Mouse (Mus musculus): ENCODE data around the gene Gtf2h5. TPM values are rescaled to one million over a fixed set of nuclear protein-coding genes. Genes with fewer than 3 reads are reported as not detected.
A peak's percentile ranks its signal among the peaks of the same experiment; 100 is the strongest.

The Gtf2h5 gene
- polyA plus RNA-seq, 1 experiment from 2014 or later: 150 TPM

DNA sequence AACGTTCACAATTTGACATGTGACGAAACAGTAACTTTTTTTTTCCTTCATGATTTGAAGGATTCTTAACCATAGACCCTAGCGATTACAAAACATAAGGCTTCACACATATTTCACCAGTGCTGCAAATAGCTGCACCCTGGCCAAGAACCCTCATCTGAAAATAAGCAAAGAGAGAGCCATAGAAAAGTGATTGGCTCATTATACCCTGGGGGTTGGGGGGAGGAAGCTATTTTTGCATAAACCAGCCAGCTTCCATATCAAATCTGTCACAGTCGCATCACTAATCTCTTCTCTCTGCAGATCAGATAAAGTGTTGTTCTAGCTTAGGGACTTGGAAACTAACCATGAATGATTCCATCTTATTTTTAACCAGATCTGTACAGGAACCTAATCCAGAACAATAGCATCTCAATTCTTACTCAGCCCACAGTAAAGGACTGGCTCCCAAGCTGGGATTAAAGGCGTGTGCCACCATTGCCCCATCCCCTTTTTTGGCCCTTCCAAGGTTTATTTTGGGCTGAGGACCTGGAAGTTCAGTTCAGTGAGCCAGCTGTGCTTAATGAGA is 3.8 kb downstream of the Gtf2h5 start:
- Histone ChIP-seq H3K4me1 (peaks cover 5% of the 10 kb centered on the region; the same call in 1 of the 2 replicates), H3K27me3 (ENCODE audit: insufficient read depth, poor library complexity, severe bottlenecking) (no peaks in the 10 kb centered on the region), H3K9me3 (no peaks in the 10 kb centered on the region), H3K36me3 (peaks cover 47% of the 10 kb centered on the region), H3K4me3 (no peak overlapping the region), H3K27ac (no peak overlapping the region)
- DNase-seq (ENCODE audit: low spot score): no peak
- WGBS: 84% methylated on average over 5 of the region's 5 CpGs

DNA sequence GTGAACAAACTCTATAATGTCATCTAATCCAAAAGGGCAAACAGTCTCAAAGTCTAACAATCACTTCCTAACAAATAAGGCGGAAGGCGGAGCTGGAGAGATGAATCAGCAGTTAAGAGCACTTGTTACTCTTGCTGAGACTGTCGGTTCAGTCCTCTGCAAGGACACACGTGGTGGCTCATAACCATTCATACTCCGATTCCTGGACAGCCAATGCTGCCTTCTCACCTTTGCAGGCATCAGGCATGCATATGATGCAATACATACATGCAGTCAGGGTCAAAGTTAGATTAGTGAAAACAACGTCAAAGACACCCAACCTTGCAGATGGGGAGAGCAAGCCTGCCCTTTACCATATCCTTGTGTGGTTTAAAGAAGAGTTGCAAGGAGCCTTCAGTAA is 12.0 kb downstream of the Gtf2h5 start:
- Histone ChIP-seq H3K36me3 (peaks cover 19% of the 10 kb centered on the region), H3K4me3 (no peak overlapping the region), H3K4me1 (no peaks in the 10 kb centered on the region), H3K27ac (no peak overlapping the region), H3K9me3 (no peaks in the 10 kb centered on the region), H3K27me3 (ENCODE audit: insufficient read depth, poor library complexity, severe bottlenecking) (no peaks in the 10 kb centered on the region)
- no peak for DNase-seq (ENCODE audit: low spot score)
- WGBS: 86% methylated on average over 6 of the region's 6 CpGs

DNA sequence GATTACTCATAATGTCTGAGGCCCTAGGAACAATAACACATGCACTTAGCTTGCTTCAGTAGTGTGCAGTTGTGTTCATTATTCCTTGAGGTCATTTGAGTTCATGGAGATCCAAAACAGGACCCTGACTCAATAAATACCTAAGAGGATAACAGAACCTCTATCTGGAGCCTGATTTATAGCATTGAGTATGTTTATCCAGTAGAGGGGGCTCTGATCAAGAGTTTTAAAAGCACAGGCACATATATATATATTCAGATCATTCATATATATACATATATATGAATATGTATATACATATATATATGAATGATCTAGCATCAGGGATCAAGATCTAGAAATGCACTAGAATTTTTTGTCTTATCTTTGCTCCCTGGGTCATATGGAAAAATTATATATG is 16.0 kb downstream of the Gtf2h5 start:
- H3K27ac ChIP-seq: no peak overlapping the region
- no peaks in the 10 kb centered on the region for H3K27me3 ChIP-seq (ENCODE audit: insufficient read depth, poor library complexity, severe bottlenecking)
- H3K4me3 ChIP-seq: no peak overlapping the region
- H3K9me3 ChIP-seq: no peaks in the 10 kb centered on the region
- no peaks in the 10 kb centered on the region for H3K4me1 ChIP-seq
- H3K36me3 ChIP-seq: 0 out of 2 replicates have a peak, but pooled peaks cover 4% of the 10 kb centered on the region
- no peak for DNase-seq (ENCODE audit: low spot score)

DNA sequence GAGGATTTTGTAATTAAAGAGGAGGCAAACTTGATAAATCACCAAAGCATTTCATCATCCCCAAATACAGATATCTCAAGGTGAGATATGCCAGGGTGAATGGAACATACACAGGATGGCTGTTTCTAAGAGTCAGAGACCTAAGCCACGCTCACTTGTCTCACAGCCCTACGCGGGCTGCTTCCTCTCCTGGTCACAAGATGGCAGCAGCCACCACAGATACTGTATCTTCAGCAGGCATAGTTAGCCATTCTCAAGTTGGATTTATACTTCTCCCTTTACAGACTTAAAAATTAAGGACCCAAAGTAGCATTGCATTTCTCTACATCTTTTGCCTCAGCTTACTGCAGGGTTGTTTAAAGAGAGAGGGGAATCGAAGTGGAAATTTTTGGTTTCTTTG is 18.3 kb downstream of the Gtf2h5 start:
- H3K4me1 ChIP-seq: no peaks in the 10 kb centered on the region
- H3K27me3 ChIP-seq (ENCODE audit: insufficient read depth, poor library complexity, severe bottlenecking): no peaks in the 10 kb centered on the region
- WGBS: 29% methylated on average over 4 of the region's 4 CpGs
- no peak for DNase-seq (ENCODE audit: low spot score)
- H3K4me3 ChIP-seq: no peak overlapping the region
- H3K36me3 ChIP-seq: no peaks in the 10 kb centered on the region
- H3K9me3 ChIP-seq: no peaks in the 10 kb centered on the region
- no peak overlapping the region for H3K27ac ChIP-seq

DNA sequence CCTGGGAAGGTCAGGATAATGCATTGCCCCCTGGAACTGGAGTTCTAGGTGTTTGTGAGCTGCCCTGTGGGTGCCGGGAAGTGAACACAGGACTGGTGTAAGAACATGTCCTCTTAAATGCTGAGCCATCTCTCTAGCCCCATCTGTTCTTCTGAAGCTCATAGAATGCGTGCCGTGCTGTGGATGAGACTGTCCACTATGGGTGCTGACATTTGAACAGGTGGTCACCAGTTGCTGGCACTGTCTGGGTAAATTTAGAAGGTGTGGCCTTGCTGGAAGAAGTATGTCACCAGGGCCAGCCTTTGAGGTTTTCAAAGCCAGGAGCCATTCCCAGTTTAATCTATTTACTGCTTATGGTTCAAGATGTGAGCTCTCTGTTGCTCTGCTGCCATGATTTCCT is 22.7 kb downstream of the Gtf2h5 start:
- Histone ChIP-seq H3K27me3 (ENCODE audit: insufficient read depth, poor library complexity, severe bottlenecking) (no peaks in the 10 kb centered on the region), H3K4me1 (0 out of 2 replicates have a peak, but pooled peaks cover 4% of the 10 kb centered on the region), H3K4me3 (no peak overlapping the region), H3K27ac (no peak overlapping the region), H3K9me3 (no peaks in the 10 kb centered on the region), H3K36me3 (no peaks in the 10 kb centered on the region)
- DNase-seq (ENCODE audit: low spot score): no peak
- 90% methylated on average over 3 of the region's 3 CpGs for WGBS

DNA sequence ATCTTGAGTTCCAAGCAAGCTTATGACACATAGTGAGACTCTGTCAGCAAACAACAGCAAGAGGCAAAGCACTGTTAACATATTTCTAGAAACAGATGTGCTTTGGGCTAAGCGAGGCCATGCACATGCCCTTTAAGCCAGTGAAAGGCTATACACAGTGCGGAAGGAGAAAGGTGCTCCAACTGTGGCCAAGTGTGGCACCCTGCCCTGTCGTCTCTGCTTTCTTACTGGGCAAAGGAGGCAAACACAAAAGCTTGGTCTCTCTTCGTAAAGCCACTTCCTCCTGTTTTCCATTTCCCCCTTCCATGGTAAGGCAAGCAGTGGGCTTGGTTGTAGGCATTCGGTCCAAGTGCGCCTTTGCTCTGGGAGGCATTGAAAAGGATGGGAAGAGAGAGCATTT is 24.0 kb downstream of the Gtf2h5 start:
- 77% methylated on average over 6 of the region's 6 CpGs for WGBS

DNA sequence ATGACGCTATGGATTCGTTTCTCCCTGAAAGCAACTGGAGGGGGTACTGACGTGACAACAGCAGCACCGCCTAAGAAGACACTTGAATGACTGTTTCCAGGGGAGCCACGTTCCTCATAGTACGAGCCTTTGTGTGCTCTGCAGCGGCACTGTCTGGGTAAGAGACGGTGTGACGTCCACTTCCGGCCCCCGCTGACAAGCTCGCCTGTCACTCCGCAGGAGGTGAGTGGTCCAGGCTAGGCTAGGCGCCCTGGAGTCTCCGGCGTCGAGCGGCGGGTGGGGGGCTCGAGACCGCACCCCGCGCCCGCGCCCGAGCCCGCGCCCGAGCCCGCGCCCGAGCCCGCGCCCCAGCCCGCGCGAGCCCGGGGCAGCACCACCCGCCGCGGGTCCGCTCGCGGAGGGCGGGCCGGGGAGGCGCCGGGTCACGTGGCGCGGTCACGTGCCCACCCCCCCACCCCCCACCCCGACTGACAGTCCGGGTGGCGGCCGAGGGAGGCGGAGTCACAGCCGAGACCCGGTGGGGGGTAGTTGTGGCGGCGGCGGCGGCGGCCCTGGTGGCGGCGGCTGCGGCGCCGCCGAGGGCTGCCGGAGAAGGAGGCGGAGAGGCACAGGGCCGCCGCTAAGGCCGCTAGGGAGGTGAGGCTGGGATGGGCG is 26.9 kb downstream of the Gtf2h5 start, which contains the start of gene Tulp4:
TSS of gene Tulp4 (plus strand) at position 77 of the 654 bp plus-strand sequence.
- DNase-seq (ENCODE audit: low spot score): peak; percentile 95
- H3K27ac ChIP-seq: peak within 1 kb of the TSS; percentile 98
- no peaks in the 10 kb centered on the region for H3K9me3 ChIP-seq
- 0 out of 2 replicates have a peak, but pooled peaks cover 2% of the 10 kb centered on the region for H3K36me3 ChIP-seq
- H3K27me3 ChIP-seq (ENCODE audit: insufficient read depth, poor library complexity, severe bottlenecking): no peaks in the 10 kb centered on the region
- peaks cover 25% of the 10 kb centered on the region for H3K4me1 ChIP-seq
- H3K4me3 ChIP-seq: peak within 1 kb of the TSS; percentile 92
- under 1% methylated on average over 63 of the region's 76 CpGs for WGBS

More for the DNA sequence above, 24.0 kb downstream of the Gtf2h5 start:
- Histone ChIP-seq H3K27ac (no peak overlapping the region), H3K4me3 (no peak overlapping the region), H3K27me3 (ENCODE audit: insufficient read depth, poor library complexity, severe bottlenecking) (no peaks in the 10 kb centered on the region), H3K36me3 (no peaks in the 10 kb centered on the region), H3K9me3 (no peaks in the 10 kb centered on the region), H3K4me1 (peaks cover 16% of the 10 kb centered on the region)
- DNase-seq (ENCODE audit: low spot score): no peak

DNA sequence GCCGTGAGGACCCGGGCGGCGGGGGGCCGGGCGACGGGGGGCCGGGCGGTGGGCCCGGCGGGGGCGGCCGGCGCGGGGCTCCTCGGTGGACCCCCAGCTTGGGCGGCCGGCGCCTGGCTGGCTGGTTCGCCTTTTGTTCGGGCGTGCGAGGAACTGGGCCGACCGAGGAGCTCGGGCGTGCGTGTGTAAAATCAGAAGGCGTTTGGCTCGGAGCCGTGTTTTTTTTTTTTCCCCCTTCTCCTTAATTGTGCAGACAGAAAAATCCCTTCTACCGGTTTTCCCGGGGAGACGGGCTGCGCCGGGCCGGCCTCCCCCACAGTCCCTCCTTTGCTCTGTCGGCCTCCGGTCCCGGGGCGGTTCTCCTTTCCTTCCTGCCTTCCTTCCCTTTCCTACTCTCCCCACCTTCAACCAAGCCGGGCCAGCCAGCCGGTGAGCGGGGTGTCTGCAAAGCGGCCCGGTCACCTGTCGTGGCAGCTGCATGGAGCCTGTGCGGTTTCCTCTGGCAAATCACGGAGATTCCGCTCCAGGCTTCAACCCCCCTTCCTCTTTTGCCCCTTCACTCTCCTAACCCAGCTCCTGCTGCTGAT is 27.5 kb downstream of the Gtf2h5 start:
- Histone ChIP-seq H3K27me3 (ENCODE audit: insufficient read depth, poor library complexity, severe bottlenecking) (no peaks in the 10 kb centered on the region), H3K9me3 (no peaks in the 10 kb centered on the region), H3K4me1 (peaks cover 25% of the 10 kb centered on the region), H3K27ac (peak overlapping the region; percentile 98), H3K36me3 (0 out of 2 replicates have a peak, but pooled peaks cover 3% of the 10 kb centered on the region), H3K4me3 (peak overlapping the region; percentile 92)
- under 1% methylated on average over 50 of the region's 50 CpGs for WGBS
- DNase-seq (ENCODE audit: low spot score): no peak

DNA sequence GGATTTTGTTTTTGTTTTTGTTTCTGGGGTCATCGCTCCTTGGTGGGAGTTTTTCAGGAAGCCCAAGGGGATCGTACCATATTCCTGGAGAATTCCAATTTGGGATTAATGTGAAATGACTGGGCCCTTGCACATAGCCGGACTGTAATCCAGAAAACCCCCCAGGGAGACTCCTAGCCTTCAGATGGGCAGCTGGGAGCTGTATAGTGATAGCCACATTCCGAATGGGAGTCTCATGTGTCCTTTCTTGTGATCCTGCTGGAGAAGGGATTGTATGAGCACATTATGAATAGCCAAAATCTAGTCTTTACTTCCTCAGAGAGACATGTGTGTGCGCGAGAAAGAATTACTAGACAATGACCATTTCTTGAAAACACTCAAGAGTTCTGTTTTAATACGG is 28.6 kb downstream of the Gtf2h5 start:
- peak overlapping the region; percentile 92 for H3K4me3 ChIP-seq
- H3K4me1 ChIP-seq: peaks cover 25% of the 10 kb centered on the region
- WGBS: 65% methylated on average over 7 of the region's 7 CpGs
- 0 out of 2 replicates have a peak, but pooled peaks cover 8% of the 10 kb centered on the region for H3K36me3 ChIP-seq
- H3K27ac ChIP-seq: peak overlapping the region; percentile 98; the same call in 1 of the 2 replicates
- no peak for DNase-seq (ENCODE audit: low spot score)
- no peaks in the 10 kb centered on the region for H3K27me3 ChIP-seq (ENCODE audit: insufficient read depth, poor library complexity, severe bottlenecking)
- no peaks in the 10 kb centered on the region for H3K9me3 ChIP-seq

DNA sequence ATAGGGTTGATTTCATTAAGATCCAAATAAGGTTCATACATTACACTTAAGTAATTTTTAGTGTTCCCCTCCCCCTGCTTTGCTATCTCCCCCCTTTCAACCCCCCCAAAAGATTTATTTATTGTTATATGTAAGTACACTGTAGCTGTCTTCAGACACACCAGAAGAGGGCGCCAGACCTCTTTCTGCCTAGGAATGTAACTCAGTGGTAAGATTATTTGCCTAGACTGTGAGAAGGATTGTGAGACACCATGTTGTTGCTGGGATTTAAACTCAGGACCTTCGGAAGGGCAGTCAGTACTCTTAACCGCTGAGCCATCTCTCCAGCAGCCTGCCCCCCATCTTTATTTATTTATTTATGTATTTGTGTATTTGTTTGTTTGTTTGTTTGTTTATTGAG is 31.4 kb downstream of the Gtf2h5 start:
- no peak overlapping the region for H3K4me3 ChIP-seq
- H3K27ac ChIP-seq: no peak overlapping the region
- H3K9me3 ChIP-seq: no peaks in the 10 kb centered on the region
- WGBS: 82% methylated on average over 3 of the region's 3 CpGs
- H3K27me3 ChIP-seq (ENCODE audit: insufficient read depth, poor library complexity, severe bottlenecking): no peaks in the 10 kb centered on the region
- DNase-seq (ENCODE audit: low spot score): no peak
- peaks cover 16% of the 10 kb centered on the region; the same call in 1 of the 2 replicates for H3K36me3 ChIP-seq
- H3K4me1 ChIP-seq: peaks cover 21% of the 10 kb centered on the region

DNA sequence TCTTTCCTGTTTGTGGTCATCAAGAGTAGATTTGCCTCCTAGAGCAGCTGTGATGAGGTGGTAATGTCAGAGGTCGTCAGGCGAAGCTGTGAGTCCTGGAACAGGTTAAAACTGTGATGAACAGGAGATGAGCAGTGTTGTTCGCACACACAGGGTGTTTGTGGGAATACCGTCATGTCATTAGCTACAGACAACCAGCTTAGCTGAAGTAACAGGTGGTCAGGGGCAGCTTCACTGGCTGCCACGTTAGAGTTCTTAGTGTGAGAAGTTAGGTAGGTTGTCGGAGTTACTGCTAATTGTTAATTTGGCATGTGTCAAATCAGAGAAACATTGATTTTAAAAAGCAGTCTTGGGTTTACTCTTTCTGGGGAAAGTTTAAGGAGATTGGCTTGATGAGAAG is 34.1 kb downstream of the Gtf2h5 start:
- peaks cover 11% of the 10 kb centered on the region for H3K4me1 ChIP-seq
- DNase-seq (ENCODE audit: low spot score): no peak
- H3K9me3 ChIP-seq: no peaks in the 10 kb centered on the region
- H3K4me3 ChIP-seq: no peak overlapping the region
- H3K36me3 ChIP-seq: peaks cover 23% of the 10 kb centered on the region; the same call in 1 of the 2 replicates
- 83% methylated on average over 6 of the region's 6 CpGs for WGBS
- no peaks in the 10 kb centered on the region for H3K27me3 ChIP-seq (ENCODE audit: insufficient read depth, poor library complexity, severe bottlenecking)
- H3K27ac ChIP-seq: no peak overlapping the region

DNA sequence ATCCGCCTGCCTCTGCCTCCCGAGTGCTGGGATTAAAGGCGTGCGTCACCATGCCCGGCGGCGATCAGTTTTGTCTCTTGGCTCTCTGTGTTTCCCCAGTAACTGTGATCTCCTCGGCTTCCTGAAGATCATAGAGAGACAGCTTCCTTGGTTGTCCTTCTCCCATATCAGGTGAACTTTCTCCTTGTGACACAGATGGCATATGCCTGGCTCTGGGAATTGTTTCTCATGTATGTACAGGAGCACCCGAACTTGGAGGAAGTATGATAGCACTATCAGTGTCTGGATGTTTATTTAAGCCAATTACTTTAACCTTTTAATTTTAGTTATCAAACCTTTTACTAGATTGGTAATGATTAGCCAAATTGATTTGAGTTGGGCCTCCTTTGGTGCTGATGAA is 35.5 kb downstream of the Gtf2h5 start:
- no peak for DNase-seq (ENCODE audit: low spot score)
- Histone ChIP-seq H3K9me3 (no peaks in the 10 kb centered on the region), H3K36me3 (peaks cover 23% of the 10 kb centered on the region), H3K4me1 (0 out of 2 replicates have a peak, but pooled peaks cover 3% of the 10 kb centered on the region), H3K4me3 (no peak overlapping the region), H3K27me3 (ENCODE audit: insufficient read depth, poor library complexity, severe bottlenecking) (no peaks in the 10 kb centered on the region), H3K27ac (no peak overlapping the region)
- 84% methylated on average over 9 of the region's 9 CpGs for WGBS

DNA sequence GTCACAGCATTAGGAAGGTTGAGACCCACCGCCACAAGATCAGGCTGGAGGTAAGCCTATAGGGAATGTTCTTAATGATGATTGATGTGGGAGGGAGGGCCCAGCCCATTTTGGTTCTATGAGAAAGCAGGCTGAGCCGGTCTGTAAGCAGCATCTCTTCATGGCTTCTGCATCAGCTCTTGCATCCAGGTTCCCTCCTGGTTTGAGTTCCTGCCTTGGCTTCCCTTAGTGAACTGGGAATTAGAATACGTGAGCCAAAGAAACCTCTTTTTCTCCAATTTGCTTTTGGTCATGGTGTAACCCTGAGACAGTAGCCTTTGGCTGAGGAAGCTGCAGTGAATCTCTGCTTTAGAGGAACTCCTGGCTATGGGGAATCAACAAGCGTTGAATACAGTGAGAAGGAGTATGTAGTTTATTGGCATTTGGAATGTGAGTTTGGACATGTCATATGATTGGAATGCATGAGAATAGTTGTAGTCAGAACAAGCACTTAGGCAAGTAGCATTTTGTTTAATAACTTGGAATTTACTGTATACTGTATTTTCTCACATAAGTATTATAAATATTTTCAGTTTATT is 37.7 kb downstream of the Gtf2h5 start:
- Histone ChIP-seq H3K27ac (no peak overlapping the region), H3K36me3 (peaks cover 27% of the 10 kb centered on the region), H3K9me3 (no peaks in the 10 kb centered on the region), H3K4me1 (0 out of 2 replicates have a peak, but pooled peaks cover 3% of the 10 kb centered on the region), H3K27me3 (ENCODE audit: insufficient read depth, poor library complexity, severe bottlenecking) (no peaks in the 10 kb centered on the region), H3K4me3 (no peak overlapping the region)
- no peak for DNase-seq (ENCODE audit: low spot score)
- 80% methylated on average over 4 of the region's 4 CpGs for WGBS
